Mouse (Mus musculus): ENCODE measurements at regions not wholly inside any gene's neighbourhood (a gene's known extent, or its start where the extent isn't known, plus 50 kb on each side); places are given as distances from the start of the nearest gene placed in this dataset.

DNA sequence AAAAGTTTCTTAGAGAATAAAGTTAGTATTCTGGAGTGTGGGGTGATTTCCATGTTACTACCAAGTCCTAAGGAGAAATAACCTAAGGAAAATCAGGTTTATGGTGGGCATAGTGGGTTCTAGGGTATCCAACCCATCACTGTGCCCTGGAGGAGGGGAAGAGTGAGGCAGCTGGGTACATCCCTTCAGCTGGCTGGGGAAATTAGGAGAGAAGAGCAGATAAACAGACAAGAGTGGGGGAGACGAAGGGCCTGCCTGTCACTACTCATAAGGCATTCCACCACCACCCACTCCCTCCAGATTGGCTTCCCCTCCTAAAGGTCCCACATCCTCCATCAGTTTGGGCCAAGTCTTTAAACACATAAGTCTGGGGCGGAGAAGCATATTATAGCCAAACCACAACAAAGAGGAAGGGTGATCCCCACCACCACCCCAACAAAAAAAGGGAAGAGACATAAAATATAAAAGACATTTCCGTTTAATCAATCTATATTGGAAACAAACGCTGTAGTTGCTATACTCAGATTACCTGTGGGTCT, 299.8 kb downstream of the Gm11361 start:
- DNase-seq: no peak

DNA sequence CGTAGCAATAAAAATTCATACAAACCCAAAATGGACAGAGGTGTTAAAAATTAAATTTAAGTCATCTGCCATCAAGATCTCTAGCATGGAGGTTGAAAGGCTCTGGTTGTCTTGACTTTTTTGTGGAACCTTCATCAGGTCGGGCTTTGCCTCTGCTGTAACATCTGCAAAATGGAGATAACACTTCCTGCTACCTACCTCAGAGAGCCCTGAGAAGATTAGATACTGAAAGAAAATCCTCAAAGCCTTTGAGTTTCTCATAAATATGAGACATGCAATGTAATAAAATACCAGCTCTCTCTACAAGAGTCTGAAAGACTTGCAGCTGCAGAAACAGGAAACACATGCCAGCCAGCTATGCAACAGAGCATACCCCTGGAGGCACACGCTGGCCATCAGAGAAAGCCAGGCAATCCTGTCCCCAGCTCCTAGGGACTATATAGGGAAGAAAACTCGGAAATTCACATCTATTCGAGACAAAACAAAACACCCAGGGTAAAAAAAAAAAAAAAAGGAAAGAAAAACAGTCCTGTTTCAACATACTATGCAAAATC, 299.1 kb downstream of the Gm11361 start:
- DNase-seq: no peak

- no peak for DNase-seq
Observed at GRCm38 (mm10) chr13:28554143-28554830, 297.0 kb downstream of the Gm11361 start.

- DNase-seq: no peak
Observed at GRCm38 (mm10) chr13:28552974-28553750, 295.8 kb downstream of the Gm11361 start.

GRCm38 (mm10) chr13:28551555-28551954, 294.2 kb downstream of the Gm11361 start:
- DNase-seq: peak; percentile 37

GRCm38 (mm10) chr13:28545797-28546196, 288.5 kb downstream of the Gm11361 start:
- no peak for DNase-seq

DNA sequence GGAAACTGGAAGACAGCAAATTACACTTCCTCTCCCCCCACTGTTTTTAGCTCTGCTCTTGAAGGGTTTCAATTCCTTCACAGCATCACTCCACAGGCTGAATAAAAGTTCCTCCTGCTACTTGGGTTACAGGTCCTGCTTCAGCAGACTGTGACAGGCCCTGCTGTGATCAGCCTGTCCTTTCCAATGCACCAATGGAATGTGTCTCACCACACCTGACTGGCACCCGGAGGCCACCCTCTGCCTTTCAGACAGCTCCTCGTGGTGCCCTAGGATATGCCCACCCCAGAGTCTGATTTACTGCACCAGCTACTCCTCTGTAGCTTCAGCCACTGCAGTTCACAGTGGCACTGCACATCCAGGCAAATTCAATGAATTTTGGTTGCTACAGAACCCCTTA, 288.0 kb downstream of the Gm11361 start:
- DNase-seq: peak; percentile 45

DNA sequence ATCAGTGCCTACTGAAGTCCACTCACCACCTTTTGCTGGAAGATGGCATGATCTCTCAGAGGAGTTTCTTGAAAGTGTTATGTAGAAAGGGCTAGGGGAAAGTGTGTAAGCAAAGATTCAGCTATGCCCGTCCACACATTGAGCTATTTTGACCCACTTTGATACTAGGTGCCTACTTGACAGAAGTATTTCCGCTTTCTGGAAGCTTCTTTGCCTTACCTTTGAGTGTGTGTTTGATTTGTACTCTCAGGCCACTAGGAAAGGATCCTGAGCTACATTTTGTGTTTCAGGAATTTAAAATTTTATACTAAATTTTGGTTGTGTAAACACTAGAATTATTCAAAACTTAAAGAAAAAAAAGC, 287.5 kb downstream of the Gm11361 start:
- DNase-seq: no peak

GRCm38 (mm10) chr13:28544003-28544818, 286.9 kb downstream of the Gm11361 start:
- DNase-seq: peak; percentile 91

DNA sequence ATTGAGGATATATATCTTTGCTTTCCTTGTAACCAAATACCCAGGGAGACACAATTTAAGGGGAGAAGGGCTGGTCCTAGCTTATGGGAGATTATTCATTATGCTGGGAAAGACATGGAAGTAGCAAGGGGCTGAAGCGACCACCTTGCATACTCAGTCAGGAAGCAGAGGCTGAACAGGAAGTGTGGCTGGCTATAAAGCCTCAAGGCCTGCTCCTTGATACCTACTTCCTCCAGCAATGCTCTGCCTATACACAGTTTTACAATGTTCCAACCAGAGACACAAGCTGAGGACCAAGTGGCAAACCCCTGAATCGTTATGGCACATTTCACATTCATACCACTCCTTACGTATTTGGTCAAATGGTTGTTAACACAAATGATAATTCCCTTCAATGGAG, 284.3 kb downstream of the Gm11361 start:
- no peak for DNase-seq

DNA sequence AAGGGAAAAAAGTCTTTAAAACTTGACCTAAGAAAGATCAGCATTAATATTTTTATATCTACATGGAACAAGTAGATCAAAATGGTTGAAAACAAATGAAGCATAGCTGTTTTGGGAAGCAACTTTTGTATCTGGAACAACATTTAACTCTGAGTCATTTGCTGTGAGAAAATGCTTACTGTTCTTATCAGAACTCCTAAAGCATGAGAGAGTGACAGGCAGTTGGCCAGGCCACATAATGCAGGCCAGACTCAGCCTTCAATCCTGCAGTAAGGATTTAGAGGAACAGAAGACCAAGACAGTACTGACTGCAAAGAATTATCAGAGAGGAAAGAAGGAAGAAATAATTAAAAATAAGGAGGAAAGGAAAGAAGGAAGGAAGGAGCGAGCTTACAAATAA, 275.8 kb downstream of the Gm11361 start:
- DNase-seq: no peak

DNA sequence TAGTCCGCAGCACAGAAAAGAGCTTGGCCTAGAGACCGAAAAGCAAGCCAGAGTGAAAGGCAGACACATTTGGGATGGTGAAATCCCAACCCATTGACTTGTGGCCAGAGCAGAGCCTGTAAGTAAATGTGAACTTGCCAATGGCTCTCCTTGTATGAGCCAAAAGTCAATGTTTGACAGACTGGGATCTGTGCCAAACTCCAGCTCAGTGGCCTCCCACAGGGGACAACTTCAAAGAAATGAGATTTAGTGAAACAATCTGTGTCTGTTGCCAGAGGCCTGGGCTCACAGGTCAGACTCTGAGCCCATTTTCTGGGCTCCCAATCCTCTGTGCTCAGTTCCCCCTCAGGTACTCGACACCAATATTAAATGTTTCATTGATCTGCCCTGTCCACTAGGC, 274.9 kb downstream of the Gm11361 start:
- peak; percentile 93 for DNase-seq

DNA sequence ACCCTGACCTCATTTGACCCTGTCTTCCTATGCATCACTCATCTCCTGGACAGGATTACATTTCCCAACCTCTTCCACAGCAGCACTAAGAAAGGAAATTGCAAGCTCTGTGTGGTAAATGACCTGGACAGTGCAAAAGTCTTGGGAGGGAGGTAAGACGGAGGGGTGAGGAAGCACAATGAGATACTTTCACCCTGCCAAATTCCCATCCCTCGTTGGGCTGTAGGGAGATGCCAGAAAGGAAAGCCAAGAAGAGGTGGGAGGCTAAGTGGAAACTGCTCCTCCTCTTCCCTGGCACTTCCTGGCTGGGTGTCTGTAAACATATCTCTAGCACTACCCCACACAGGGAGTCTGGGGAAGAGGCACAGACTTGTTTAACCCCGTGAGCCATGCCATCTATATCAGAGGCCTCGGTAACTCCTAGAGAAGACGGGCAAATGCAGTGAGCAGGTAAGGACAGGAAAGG, 274.2 kb downstream of the Gm11361 start:
- peak; percentile 41 for DNase-seq

DNA sequence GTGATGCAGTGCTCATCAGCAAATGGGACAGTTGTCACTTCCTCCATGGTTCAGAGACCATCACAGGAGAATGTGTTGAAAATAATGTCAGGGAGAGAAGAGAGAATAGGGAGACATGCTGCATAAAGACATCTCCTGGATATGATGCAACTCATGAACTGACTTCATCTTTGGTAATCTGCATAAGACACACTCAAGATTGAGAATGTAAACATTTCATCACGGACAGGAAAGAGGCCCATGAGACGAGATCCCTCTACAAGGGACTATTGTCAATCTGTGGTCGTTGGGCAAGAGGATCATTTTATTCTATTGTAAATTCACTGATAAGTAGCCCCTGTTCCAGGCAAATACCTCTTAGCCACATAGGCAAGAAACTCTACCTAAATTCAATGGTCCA, 273.6 kb downstream of the Gm11361 start:
- DNase-seq: no peak

DNA sequence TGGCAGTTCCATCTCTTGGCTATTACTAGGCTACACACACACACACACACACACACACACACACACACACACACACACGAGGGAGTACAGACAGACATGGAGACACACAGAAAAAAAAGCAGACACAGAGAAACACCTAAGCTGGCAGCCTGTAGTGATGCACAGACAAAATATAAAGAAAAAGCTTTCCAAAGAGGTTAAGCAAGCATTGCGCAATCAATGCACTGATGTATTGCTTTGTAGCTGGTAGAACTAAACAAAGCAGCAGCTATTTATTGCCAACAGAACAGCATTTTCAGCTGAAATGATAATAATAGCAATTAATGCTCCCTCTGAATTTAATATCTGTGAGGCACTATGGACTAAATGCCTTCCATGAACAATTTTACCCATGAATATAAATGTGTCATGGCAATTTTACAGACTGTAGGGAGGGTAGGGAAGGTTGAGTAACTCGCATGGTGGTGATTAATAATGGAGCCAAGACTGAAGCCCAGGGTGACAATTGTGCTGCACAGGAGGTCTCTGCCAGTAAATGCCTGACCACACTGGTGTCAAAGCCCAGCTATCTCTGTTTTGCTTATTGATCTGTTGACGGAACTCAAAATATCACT, 271.7 kb downstream of the Gm11361 start:
- no peak for DNase-seq

DNA sequence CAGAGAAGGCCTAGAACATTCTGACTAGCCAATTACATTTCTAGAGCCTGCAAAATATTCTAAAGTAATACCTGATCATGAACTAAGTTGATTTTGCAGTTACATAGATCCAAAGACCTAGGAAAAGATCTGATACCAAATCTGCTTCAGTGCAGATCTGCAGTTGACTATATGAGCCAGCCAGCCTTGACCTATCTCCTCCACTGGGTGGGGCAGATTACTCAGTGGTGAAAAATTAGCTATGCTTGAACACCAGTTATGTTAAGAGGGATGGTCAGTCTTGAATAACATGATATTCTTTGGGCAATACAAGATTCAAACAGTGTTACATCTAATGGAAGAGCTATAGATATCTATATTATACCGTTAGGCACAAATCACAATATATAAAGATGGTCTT, 269.0 kb downstream of the Gm11361 start:
- no peak for DNase-seq

DNA sequence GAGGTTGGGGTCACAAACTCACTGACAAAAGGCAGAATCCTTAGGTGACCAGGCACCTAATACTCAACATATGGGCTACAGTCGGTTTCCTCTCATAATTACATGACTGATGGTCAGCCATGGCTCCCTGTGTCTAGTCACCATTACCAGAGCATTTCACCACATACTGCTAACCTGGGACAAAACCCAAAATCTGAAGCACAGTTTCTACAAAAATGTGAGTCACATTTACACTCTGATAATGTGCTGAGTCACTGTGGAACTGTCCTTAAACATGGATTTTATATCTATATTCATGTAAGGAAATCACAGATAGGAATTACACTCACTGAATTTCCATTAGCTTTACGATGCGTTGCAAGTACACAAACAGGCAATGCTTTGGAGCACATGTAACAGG, 267.1 kb downstream of the Gm11361 start:
- no peak for DNase-seq

DNA sequence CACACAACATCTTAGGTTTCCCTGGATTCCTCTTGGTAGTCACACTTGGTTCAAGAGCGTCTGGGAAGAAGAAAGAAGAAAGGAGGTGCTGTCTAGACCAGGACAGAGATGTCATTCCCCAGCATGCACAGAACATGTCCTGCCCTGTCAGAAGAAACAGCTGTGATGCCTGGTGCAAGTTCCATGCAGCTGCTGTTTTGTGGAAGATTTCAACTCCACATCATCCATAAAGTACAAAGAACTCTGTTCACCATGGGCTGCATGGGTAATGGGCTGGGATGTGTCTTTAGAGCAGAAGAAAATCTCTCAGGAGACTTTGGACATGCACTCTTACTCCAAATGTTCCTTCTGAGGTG, 262.8 kb downstream of the Gm11361 start:
- no peak for DNase-seq

DNA sequence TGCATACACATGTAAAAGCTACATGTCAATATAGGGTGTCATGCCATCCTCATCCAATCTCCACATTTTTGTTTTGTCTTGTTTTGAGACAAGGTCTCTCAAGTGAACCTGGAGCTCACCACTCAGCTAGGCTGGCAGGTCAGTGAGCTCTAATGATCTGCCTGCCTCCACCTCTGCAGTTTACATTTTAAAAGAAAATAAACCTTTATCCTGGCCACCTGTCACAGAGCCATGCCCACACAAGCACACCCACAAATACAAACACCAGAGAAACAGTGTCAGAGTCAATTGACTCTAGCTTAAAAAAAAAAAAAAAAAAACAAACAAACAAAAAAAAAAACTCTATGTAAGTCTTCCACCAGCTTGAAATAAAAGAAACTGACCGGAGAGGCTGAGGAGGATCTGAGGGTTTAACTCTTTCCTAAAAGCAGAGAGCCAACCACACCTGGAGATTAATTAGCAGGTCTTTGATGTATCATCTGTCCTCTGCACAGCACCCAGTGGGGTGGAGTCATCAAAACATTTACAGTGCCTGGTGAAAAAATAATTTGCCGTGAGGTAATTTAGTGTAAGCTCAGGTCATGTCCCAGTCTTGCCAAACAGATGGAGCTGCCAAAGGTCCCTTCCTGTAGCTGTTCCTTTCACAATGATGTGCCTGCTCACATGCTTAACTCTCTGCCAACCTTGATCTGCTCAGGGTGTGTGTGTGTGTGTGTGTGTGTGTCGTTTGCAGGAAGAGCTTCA, 262.2 kb downstream of the Gm11361 start:
- DNase-seq: peak; percentile 69

- DNase-seq: no peak
Observed at GRCm38 (mm10) chr13:28517161-28517560, 259.8 kb downstream of the Gm11361 start.

DNA sequence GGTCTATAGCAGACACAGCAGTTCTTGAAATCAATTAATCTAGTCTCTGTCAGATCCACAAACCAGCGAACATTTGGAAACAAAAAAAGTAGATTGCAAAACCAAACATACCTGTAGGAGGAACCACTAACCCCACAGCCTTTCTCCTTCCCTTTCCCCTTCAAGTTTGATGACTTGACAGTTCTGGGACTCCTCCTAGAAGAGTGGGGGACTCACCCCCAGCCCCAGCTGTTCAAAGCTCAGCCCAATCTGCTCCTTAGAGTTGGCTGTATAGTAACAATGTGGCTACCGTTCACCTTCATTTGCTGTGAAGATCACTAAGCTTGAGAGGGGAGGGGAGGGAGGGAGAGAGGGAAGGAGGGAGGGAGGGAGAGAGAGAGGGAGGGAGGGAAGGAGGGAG, 259.3 kb downstream of the Gm11361 start:
- no peak for DNase-seq

DNA sequence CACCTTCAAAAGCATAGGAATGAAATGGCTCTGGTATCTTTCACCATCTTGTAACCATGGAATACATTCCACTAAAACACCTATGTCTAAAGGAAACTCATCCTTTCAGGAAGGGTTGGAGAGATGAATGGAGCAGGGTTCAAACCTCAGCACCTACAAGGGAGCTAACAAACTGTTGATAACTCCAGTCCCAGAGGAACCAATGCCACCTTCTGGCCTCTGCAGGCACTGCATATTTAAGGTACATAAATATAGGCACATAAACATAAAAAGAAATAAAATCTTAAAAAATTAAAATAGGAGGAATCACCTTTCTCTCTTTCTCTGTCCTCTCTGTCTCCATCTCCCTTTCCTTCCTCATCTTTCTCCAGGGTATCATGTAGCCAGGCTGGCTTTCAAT, 256.9 kb downstream of the Gm11361 start:
- no peak for DNase-seq
